Mouse (Mus musculus) stomach, postnatal 0 days (tissue): Measurements from ENCODE around the gene Cd37.

Source experiments
- CTCF ChIP-seq: IDR thresholded peaks from 2 replicates; pipeline ENCODE4 v1.5.1; 2016; ENCODE audit warnings: antibody characterized with exemption, low read depth, mild to moderate bottlenecking, moderate library complexity
- EP300 ChIP-seq: optimal IDR thresholded peaks from 2 replicates; pipeline ENCODE3; 2016; ENCODE audit warnings: antibody characterized with exemption

DNA sequence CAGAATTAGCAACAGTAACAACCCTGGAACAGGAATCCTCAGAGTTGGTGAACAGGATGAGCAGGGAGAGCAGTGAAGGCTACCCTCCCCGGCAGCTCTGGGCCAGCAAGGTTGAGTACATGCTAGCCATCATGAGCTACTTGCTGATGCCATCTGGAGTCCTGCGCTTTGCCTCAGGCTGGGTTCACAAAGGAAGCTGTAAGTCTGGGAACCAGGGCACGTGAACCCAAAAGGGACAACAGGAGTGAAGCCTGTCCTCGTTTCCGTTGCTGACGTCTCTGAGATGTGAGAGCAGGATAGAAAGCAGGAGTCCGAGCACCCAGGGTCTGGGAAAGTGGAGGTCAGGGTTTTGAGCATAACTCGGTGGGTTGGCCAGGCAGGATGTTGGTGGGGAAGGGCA lies 20.4 kb upstream of the Cd37 start:
- TF ChIP-seq CTCF (no peak), EP300 (no peak)
